Mouse (Mus musculus) testis, postnatal 10 days (tissue): ENCODE data around the gene Wdr4.
"Not testable (repeated sequence)": the region's sequence is repeated elsewhere in the genome, so short reads cannot be mapped to it uniquely, and the experiment has no call there.

Experiments used
- DNase-seq: peaks from one replicate; pipeline ENCODE4 v3.0.0; 2021; ENCODE audit warnings: low spot score

The Wdr4 gene

DNA sequence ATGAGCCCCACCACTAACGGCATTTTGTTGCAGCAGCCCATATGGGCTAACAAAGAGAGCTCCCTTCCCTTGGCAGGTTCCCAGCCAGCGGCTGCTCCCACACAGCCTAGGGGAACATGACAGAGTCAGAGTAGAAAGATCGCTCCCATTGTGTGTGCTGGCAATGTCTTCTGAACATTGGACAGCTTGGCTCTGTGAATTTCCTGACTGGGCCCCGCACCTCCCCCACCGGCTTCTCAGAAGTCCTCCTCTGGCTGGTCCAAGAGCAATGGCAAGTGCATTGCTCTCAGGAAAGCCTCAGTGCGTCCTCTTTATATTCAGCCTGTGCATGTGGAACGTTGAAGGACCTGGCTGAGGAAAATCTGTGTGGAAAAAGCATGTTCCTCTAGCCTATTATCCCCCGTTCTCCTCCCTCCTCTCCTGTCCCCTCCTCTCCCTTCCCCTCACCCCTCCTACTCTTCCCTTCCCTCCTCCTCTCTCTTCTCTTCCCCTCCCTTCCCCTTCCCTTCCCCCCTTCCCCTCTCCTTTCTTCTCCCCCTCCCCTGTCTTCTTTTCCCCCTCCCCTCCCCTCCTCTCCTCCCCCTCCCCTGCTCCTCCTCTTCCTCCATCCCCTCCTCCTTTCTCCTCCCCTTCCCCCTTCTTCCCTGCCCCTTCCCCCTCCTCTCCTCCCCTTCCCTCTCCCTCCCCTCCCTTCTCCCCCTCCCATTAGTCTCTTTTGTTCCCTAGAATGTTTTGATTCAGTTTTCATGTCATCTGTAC lies 16.3 kb upstream of the Wdr4 start:
- peak; percentile 74 for DNase-seq

DNA sequence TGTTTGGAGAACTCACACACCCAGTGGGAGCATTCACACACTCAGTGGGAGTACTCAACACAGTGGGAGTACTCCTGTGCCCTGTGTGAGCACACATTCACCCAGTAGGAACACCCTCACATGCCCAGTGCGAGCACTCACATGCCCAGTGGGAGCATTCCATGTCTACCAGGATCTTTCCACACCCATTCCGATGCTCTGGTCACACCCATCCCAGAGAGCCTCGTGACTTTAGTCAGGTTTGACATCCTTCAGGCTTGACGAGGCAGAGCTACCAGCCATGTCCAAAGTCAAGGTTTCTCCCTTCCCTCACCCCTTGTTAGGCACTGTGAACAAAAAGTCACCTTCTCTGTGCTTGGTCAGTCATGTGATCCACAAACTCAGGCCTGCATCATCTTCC lies 15.6 kb upstream of the Wdr4 start:
- no peak for DNase-seq

DNA sequence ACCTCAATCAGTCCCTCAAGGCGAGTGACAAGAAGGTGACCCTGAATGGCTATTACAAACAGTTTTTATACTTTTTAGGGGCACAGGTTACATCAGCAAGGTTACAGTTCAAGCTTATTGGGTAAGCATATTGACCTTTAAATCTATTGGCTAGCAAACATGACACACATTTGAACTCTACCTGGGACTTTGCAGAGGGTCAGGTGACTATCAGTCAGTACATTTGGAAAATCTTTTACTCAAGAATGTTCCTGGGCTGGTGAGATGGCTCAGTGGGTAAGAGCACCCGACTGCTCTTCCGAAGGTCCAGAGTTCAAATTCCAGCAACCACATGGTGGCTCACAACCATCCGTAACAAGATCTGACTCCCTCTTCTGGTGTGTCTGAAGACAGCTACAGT lies 12.6 kb upstream of the Wdr4 start:
- not testable (repeated sequence) for DNase-seq

DNA sequence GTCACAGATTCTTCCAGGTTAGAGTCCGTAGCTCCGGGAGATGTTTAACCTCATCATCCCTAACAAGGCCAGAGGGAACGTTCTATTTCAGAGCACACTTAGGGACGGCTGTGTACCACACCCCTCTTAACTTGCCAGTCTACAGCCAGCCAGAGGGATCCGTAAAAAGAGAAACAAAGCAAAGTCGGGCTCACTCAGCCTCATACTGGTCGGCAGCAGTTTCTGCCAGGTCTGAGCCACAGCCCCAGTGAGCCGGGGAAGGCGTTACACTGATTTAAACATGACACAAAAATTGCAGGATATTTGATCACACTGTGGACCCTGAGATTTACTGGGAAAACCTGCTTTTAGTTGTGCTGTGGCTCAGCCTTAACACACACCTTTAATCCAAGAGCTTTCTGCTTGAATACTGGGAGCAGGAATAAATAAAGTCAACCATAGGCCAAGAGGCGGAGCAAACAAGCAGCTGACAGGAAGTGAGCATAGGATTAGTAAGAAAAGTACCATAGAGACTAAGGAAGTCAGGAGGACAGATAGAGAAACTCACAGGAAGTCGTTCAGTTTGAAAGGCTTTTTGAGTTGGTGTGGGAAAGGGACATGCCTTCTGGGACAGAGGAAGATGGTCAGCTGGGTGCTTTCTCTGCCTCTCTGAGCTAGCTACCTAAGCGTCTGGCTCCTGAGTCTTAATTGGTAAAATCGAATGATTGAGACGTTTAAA lies 11.8 kb upstream of the Wdr4 start:
- DNase-seq = no peak

DNA sequence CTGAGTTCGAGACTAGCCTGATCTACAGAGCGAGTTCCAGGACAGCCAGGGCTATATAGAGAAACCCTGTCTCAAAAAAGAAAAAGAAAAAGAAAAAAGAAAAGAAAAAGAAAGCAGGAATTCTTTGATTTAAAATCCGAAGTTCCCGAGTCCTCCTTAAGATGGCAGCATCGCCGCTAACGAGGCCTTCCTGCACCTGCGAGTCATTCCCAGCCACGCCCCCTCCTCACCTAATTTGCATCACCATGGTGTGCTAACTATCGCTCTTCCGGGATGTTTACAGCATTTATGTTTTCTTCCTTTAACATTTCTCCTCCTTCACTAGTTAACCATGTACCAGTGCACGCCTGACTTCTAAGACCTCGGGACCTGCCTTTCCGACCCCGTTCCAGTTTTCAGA lies 9.5 kb upstream of the Wdr4 start:
- DNase-seq = peak; percentile 69

DNA sequence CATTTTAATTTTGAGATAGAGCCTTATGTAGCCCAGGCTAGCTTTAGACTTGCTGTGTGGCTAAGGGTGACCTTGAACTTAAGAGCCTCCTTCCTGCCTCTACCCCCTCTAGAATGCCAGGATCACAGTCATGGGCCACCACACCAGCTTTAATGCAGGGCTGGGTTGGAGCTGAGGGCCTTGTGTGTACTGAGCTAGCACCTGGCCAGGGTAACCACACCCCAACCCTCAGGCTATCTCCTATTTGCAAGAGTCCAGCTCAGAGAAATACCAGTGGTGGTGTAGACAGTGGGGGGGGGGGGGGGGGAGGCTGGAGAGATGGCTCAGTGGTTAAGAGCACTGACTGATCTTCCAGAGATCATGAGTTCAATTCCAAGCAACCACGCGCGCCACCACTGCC lies 6.0 kb upstream of the Wdr4 start:
- no peak for DNase-seq

DNA sequence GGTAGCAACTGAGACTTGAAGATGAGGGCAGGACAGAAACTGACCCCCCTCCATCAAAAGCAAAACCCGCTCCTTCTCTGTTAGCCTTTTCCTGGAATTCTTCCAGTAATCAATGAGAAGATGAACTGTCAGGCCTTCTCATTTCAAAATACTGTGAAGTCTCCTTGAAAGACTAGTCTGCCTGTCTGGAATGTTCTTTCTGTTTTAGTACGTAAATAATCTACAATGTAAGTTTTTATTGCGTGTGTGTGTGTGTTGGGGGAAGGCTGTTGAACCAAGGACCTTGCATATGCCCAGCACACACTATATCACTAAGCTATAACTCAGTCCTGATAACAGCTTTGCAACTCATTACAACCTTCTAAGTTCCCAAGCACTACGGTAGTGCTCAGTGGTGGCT lies 5.3 kb upstream of the Wdr4 start:
- DNase-seq = no peak

DNA sequence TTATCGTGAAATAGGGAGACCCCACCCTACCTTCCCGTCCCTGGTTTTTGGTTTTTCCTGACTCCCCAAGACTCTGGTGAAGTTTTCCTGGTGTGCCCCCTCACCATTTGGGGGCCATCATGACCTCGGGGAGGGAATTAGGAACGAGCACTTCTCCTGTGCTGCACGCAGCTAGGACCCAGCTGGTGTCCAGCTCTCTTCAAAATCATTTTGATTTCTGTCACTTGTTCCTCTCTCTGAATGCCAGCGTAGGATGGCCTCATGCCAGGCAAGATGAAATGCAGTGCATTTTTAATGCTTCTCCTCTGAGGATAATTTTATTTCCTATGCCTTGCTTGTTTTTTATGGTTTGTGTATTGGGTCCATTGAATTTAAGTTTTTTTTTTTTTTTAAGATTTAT lies 2.2 kb upstream of the Wdr4 start:
- DNase-seq = no peak

DNA sequence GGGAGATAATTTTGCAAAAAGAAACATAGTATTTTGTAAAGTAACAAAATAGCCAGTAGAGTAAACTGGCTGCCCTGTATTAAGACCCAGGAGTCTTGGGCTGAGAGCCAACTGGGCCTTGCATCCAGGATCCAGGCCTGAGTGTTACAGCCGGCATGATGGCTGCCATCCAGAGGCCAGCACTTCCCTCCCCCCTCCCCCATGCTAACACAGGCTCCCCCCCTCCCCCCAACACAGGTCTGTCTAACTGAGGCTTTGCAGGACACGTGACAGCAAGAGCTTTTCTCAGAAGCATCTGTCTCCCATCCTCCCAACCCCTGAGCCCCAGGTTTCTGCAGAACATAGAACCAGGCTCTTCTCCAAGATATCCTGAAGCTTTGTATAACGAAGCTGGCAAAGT lies 1.1 kb upstream of the Wdr4 start:
- DNase-seq = peak; percentile 88

DNA sequence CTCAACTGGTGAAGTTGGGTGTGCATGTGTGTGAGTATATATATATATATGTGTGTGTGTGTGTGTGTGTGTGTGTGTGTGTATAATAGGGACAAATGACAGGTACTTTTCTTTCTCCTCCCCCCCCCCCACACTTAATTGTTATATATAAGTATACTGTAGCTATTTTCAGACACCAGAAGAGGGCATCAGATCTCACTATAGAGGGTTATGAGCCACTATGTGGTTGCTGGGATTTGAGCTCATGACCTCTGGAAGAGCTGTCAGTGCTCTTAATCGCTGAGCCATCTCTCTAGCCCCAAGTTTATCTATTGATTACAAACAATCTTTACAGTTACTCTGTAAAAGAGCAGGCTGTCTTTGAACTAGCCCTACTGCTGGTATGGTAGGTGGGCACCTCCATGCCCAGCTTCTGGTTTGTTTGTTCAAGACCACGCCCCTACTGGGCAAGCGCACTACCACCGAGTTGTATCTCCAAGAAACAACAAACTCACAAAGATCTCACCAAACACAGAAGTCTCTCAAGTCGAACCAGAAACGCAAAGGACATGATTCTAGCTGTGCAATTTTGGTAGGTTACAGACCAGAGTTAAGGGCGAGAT lies 335 bp downstream of the Wdr4 start:
- DNase-seq = no peak

DNA sequence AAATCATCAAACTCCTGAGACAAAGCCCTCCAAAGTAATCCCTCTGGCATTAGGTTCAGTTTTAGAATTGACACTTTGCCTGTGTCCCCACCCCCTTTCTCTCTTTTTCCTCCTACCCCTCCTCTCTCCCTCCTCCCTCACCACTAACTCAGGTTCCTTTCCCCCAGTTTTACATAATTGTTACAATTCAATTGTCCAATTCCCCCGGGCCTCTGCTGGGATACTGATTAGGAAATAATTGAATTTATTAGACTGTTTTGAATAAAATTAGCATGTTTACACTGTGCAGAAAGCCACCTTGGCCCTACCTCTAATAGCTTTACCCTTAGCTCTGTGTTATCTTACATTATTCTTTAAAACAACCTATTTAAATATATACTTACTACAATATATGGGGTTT lies 5.1 kb downstream of the Wdr4 start:
- DNase-seq = no peak

DNA sequence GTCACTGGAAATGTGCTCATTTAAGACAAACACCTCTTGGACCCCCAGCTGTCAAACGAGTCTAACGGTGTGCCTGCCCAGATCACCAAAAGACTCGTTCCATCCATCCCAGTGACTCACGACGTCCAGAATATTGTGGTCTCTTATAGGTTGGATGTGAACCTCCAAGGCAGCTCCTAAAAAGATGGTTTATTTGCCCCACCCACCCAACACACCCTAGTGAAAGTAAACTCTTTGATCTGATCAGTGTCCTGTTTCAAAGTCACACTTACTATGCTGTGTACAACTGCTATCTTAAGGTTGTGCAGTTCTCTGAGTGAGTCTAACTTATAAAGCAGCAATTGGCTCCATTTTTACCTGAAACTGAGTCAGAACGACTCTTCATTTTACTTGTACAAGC lies 7.2 kb downstream of the Wdr4 start:
- DNase-seq = no peak

DNA sequence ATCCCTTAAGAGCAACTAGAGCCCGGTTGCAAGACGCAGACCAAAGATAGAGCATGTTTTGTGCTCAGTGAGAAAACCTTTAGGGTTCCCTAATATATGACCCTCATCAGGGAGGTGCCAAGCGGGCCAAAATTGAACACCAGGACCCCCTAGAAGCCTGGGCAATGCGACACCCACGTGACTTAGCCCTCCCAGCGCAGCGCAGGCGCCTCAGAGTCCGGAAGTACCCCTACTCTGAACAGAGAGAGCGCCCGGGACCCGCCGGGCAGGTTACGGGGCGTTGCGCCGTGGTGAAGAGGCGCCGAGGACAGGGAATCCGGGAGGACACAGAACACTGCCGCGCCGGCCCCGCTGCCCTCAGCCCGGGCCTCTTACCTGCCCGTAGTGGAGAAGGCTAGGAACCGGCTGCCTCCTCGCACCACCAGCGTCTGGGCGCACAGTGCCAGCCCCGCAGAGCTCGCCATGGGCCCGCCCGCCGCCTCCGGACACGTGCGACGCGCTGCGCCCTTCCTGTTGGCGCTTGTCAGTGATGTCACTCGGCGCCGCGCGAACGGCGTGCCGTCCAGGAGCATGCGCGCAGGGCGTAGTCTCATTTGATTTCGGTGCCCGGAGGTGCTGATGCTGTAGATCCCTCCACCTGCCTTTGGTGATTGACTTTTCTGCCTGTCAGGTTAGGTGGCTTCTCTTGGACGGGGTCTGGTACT lies 7.8 kb downstream of the Wdr4 start:
- peak; percentile 91 for DNase-seq

DNA sequence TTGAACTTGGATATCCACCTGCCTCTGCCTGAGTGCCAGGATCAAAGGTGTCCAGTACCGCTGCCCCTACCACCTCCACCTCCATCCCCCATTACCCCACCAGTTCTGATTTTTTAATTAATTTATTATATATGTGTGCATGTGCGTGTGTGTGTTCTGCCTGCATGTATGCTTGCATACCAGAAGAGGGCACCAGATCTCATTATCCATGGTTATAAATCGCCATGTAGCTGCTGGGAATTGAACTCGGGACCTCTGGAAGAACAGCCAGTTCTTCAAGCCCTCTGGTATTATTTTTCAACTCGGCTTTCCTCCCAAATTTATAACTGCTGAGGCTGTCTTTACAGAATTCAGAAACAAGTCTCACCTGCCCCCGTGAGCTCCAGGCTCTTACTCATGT lies 8.8 kb downstream of the Wdr4 start:
- DNase-seq = no peak

DNA sequence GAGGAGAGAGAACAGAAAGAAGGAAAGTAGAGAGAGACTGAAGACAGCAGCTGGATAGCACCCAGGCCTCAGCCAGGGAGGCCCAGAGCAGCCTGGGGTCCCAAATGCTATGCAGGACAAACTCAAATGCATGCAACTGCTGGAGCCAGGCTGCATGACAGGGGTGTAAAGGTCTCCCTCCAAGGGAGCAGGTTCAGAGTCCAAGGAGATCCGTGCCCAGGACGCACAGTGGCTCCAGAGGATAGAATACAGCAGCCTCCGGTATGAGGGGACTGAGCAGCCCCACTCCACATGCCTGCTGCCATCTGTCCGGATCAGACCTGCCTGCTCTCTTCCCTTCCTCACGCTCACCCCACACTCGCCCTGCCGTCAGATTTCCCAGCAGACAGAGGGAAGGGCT lies 13.5 kb downstream of the Wdr4 start:
- DNase-seq = no peak

DNA sequence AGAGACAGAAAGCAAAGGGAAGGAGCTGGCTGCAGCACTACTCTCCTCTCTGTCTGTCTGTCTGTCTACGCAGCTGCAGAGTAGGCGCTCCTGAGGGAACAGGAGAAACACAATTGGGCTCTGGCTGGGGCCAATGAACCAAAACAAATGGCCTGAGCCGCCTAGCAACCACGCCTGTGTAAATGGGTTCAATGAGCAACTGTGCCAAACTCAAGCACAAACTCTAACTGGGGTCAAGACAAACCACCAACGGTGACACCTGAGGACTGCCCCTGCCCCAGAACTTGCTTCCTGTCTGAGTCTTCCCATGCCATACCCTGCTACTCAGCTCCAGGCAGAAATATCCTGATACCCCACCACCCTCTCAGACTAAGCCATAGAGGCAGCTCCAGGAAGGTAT lies 14.8 kb downstream of the Wdr4 start:
- no peak for DNase-seq

DNA sequence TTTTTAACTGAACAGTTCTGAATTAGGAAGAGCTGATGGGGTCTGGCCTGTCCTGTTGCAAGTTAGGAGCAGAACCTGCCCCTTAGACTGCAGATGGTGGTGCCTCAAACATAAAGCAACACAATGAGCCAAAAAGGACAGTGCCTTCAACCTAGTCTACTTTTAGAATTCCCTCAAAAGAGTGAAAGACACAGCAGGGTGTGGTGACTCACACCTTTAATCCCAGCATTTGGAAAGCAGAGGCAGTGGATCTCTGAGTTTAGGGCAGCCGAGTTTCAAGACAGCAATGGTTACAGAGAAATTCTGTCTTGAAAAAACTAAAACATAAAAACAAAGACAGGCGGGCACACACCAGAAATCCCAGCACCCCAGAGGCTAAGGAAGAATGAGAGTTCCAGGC lies 15.8 kb downstream of the Wdr4 start:
- DNase-seq = no peak

DNA sequence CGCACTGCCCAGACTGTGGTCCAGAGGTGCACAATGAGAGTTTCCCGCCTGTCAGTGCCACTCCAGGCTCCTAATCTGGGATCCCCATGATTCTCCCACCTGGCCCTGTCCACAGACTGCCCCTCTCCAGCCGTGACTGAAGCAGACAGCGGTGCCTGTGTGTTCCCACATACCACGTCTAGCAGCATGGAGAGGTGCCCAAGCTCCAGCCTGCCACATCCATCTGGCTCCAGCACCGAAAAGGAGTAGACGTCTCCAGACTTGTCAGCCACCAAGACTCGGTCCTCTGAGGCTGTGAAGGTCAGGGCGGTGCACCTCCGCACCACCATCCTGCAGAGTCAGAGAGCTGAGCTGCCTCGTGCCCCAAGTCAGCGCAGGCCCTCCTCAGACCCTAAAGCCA lies 16.4 kb downstream of the Wdr4 start:
- no peak for DNase-seq

DNA sequence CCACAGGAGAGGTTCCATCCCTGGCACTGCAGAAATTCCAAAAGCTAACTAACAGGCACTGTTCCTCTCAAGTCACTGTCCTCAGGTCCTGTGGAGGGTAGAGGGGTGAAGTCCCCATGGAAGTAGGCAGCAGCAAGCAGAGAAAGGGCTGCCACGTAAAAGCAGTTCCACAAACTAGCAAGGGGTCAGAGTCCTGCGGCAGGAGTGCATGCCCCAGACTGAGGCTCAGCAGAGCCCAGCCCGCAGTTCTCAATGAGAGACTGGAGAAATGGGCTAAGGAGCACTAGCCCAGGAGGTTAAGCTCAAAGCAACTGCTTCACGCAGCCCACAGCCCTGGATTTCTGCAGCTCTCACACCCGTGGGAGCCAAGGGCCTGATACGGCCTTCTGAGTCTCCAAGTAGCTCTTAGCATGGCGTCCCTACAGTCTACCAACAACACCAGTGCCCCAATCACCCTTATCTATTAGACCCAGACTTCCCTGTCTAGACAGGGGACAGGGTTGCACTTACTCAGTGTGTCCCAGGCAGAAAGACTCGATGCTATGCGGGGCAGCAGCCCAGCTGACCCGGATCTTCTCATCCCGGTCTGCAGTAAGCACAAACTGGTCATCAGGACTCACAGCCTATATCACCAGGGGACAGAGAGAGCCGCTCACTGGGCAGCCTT lies 17.4 kb downstream of the Wdr4 start:
- no peak for DNase-seq

DNA sequence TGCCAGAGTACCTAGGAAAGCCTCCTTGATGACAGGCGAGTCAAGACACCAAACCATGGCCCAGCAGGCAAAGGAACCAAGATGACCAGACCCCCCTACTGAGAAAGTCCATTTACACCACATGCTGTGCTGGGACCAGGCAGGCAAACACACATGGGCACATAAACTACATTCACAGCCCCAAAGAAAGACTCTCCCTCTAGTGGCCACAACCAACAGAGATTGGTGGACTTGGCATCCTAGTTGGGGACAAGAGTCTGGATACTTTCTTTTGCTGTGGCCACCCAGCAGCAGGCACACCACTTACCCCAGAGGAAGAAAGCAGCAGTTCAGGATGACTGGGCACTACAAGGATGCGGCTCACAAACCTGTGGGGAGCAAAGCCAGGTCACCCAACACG lies 18.9 kb downstream of the Wdr4 start:
- DNase-seq = no peak

DNA sequence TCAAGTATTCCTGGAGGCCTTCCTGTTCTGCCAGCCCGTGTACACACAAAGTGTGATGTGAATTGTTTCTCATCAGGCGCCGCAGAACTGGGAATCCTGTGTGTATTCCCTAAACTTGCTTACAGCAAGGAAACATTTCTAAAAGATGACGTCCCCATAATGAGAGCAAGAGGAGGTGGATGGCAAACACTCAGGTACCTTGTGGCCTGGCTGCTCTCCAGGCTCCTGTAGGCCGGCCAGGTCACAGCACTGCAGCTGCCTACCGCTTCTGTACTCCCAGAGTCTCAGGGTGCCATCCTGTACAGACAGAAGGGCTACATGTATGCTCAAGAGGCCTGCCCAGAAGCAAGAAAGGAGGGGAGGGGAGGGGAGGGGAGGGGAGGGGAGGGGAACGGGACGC lies 19.4 kb downstream of the Wdr4 start:
- no peak for DNase-seq

DNA sequence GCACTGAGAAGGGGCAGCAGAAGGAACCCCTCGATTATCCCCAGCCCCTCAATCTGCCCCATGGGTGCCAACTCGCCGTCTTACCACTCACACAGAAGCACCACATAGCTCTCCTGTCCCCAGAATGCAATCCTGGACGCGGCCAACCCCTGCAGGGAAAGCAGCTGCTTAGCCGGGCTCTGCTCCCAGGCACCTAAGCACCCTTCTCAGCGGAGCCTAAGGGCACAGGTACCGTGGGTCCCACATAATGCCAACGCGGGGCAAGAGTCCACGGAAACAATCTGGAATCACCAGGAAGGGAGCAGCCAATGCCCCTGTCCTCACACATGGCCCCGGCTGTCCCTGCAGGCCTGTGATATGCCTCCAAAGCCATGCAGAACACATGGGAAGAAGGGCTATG lies 20.1 kb downstream of the Wdr4 start:
- DNase-seq = no peak
